Mouse (Mus musculus) macrophage (primary cell): ENCODE results near the gene Spata32. TPM values are rescaled to one million over a fixed set of nuclear protein-coding genes. Genes with fewer than 3 reads are reported as not detected.
A peak's percentile ranks its signal among the peaks of the same experiment; 100 is the strongest.

Source experiments
- H3K27ac ChIP-seq: fragments of 350-480 bp; formaldehyde crosslinking; 2 replicates; pipeline ENCODE4 v1.9.0; 2021
- H3K36me3 ChIP-seq: fragments of 350-480 bp; formaldehyde crosslinking; 2 replicates; pipeline ENCODE4 v1.9.0; 2021; ENCODE audit errors: inconsistent target
- H3K4me3 ChIP-seq: fragments of 350-480 bp; formaldehyde crosslinking; 2 replicates; pipeline ENCODE4 v1.9.0; 2021; ENCODE audit errors: inconsistent target
- H3K79me2 ChIP-seq: fragments of 350-480 bp; formaldehyde crosslinking; 2 replicates; pipeline ENCODE4 v1.9.0; 2021; ENCODE audit errors: inconsistent target
- WGBS: methylation state at CpG from one replicate; pipeline ENCODE4 v1.1.7; 2026; ENCODE audit warnings: inconsistent platforms; ENCODE audit not compliant: missing documents; 5-methylcytosine and 5-hydroxymethylcytosine counted together
- polyA plus RNA-seq: library from polyadenylated mRNA; stranded (reverse); fragments of 250-400 nt; gene quantifications from 3 replicates; pipeline ENCODE4 v1.2.4, GENCODE M21; 2018; ENCODE audit warnings: inconsistent platforms

Gene Spata32
- polyA plus RNA-seq, 1 experiment from 2014 or later: not detected

DNA sequence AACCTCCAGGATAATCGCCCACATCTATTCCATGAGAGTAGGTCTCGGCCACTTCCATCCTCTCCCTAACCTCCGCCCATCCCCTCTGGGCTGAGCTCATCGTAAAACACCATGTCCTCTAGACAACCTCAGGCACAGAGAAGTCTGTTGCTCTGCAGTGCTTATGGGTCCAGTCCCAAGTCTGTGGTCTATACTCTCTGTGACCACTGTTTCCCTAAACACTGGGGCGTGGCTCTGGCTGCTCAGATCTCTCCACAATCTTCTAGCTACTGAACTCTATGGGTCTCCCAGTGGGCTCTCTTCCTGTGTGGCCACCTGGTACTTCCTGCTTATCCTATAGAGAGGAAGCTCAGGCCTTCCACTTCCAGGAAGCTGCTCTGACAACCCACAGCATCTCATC, 35.4 kb upstream of the Spata32 start:
- peaks cover 89% of the 10 kb centered on the region for H3K79me2 ChIP-seq
- no peak overlapping the region for H3K4me3 ChIP-seq
- H3K36me3 ChIP-seq: no peaks in the 10 kb centered on the region
- H3K27ac ChIP-seq: no peak overlapping the region
- WGBS: 38% methylated on average over 5 of the region's 5 CpGs

DNA sequence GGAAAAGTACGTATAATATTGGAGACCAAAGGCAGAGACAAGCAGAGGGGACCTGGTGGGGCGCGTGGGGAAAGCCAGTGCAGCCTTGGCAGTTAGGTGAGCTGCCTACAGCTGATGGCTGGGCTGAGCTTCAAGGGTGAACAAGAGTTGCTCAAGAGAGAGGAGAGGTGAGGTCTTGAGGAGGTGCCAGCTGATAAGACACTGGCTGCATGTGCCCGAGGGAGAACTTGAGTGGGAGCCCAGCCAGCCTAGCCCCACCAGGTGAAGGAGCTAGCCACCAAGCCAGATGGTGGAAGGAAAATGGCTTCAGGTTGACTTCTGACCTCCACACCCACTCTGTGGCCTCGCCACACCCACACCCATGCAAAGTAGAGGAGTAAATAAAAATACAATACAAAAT, 34.1 kb upstream of the Spata32 start:
- WGBS: 80% methylated on average over 5 of the region's 5 CpGs

DNA sequence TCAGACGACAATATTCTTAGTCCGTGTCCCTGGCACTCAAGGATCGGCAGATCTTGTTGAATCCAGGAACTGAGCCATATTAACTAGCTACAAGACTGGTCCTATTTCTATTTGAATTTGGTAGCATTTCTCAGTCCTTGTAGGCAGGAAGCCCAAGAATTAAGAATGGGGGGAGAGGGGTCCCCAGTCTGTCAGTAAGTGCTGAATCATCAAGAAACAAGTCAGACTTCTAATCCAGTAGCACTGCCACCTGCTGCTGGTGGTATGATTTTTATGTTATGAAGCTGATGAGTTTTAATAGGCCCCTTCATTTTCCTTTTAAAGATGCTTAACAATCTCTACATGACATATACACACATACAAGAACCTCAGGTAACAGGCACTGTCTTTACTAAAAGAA, 32.1 kb upstream of the Spata32 start:
- WGBS: 81% methylated on average over 3 of the region's 3 CpGs
- no peak overlapping the region for H3K4me3 ChIP-seq
- H3K36me3 ChIP-seq: no peaks in the 10 kb centered on the region
- peak overlapping the region; percentile 93 for H3K27ac ChIP-seq
- H3K79me2 ChIP-seq: peaks cover 89% of the 10 kb centered on the region

More for the DNA sequence above, 34.1 kb upstream of the Spata32 start:
- Histone ChIP-seq H3K79me2 (peaks cover 89% of the 10 kb centered on the region), H3K36me3 (no peaks in the 10 kb centered on the region), H3K27ac (no peak overlapping the region), H3K4me3 (no peak overlapping the region)

DNA sequence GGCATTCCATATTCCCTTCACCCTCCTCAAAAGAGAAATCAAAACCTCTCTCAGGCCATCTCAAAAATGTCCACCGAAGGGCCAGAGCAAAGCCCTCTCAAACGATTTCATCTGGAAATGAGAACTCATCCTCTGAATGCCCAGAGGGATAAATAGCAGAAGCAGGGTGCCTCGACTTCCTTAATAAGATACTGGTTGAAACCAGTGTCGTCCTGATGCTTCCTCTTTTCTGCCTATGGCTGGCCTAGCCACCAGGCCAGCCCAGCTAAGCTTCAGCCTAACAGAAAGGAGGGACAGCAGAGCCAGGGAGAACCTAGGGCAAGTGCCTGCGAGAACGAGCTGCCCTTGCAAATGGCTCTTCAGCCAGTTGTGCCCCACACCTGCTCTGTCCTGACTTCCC, 31.3 kb upstream of the Spata32 start:
- Histone ChIP-seq H3K4me3 (no peak overlapping the region), H3K79me2 (peaks cover 89% of the 10 kb centered on the region), H3K36me3 (no peaks in the 10 kb centered on the region), H3K27ac (peak overlapping the region; percentile 93)
- 5% methylated on average over 6 of the region's 6 CpGs for WGBS

DNA sequence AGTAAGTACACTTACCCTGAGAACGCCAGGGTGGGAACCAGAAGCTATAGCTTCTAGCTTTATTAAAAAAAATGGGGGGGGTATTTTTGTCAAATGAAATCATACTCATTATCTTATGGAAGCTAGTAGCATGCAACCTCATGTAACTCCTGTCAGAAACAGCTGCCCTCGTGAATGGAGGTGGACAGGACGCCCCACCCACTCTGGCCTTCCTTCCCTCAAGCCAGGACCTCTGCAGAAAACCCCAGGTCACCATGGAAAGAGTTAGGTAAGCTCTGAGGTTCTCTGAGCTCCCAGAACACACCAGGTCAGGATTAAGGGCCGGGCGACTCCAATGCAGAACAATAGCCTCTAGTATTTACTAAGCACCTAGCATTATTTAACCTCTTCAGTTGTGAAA, 30.6 kb upstream of the Spata32 start:
- 0 out of 2 replicates have a peak, but pooled peaks cover 4% of the 10 kb centered on the region for H3K36me3 ChIP-seq
- H3K4me3 ChIP-seq: no peak overlapping the region
- WGBS: 31% methylated on average over 5 of the region's 5 CpGs
- H3K27ac ChIP-seq: peak overlapping the region; percentile 93
- peaks cover 89% of the 10 kb centered on the region for H3K79me2 ChIP-seq

DNA sequence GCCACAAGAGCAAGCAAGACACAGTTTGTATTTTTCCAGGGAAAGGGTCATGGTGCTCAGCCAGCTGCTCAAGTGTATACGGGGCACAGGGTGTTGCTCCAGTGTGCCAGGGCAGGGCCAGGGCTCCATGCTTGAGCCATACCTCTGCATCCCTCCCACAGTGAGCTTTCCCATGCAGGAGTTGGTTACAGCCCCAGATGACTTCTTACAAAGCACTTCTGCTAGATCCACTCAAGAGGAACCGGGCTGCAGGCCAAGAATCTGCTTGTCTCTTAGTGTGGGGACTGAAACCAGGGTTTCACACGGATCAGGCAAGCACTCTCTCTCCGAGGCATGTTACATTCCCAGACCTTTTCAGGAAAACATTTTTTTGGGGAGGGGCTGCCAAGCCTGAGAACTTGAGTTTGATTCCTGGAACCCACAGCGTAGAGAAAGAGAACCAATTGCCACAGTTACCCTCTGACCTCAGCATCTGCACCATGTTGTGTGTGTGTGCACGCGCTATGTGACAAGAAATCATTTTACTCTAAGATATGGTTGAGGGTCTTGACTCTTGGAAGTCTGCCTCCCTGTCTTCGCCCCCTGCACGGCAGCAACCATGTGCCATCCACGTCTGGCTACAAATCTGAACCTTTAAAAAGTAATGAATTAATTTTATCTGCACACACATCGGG, 29.4 kb upstream of the Spata32 start:
- Histone ChIP-seq H3K4me3 (no peak overlapping the region), H3K36me3 (0 out of 2 replicates have a peak, but pooled peaks cover 7% of the 10 kb centered on the region), H3K79me2 (peaks cover 89% of the 10 kb centered on the region), H3K27ac (peak overlapping the region; percentile 93)
- WGBS: 65% methylated on average over 11 of the region's 11 CpGs

DNA sequence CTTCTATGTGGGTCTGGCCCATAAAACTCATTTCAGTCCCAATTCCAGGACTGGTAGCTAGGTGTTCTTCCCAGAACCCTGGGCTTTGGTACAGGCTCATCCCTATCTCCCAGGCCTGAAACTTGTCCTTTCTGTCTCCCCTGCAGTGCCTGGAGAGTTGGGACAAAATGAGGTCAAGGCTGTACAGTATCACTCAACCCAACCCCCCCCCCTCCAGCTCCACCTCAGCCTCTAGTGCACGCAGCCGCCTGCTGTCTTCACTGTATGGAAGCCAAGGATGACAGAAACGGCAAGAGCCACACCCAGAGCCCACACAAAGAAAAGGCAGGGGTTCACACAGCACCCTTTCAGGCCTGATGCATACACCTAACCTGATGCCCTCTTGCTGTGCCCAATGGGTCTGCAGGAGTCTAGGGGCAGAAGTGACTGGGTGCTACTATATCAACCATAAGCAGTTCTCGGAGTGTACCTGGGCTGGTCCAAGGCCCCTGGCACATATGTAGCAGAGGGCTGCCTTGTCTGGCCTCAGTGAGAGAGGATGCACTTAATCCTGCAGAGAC, 28.6 kb upstream of the Spata32 start:
- Histone ChIP-seq H3K4me3 (no peak overlapping the region), H3K36me3 (peaks cover 11% of the 10 kb centered on the region; the same call in 1 of the 2 replicates), H3K27ac (peak overlapping the region; percentile 82), H3K79me2 (peaks cover 89% of the 10 kb centered on the region)
- 44% methylated on average over 4 of the region's 4 CpGs for WGBS

DNA sequence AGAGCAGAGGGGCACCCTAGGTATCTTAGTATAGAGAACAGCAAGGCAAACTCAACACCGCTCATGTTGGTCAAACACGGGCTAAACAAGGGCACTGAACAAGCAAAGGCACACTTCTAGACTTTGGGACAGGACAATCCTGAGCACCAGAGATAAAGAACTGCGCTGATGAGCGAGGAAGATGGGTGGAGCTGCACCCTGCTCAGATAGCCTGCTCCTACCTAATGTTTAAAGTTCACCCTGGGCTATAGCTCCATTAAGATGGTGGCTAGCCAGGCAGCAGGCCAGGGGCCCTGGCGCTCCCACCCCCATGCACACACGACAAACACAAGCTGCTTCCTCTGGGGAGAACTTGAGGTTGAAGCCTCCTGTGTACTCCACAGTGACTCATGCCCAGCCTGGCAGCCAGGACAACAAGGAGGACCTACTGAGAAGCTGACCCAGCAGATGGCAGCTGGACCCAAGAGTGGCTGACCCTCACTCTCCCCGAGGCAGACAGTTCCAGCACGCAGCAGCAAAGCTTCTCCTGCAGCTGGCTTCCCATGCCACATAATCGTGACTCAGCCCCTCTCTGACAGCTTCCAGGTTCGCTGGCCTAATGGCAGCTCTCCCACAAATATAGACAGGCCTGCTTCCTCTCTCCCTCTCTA, 28.0 kb upstream of the Spata32 start:
- 33% methylated on average over 10 of the region's 10 CpGs for WGBS
- Histone ChIP-seq H3K36me3 (peaks cover 17% of the 10 kb centered on the region; the same call in 1 of the 2 replicates), H3K4me3 (no peak overlapping the region), H3K27ac (peak overlapping the region; percentile 82), H3K79me2 (peaks cover 89% of the 10 kb centered on the region)

DNA sequence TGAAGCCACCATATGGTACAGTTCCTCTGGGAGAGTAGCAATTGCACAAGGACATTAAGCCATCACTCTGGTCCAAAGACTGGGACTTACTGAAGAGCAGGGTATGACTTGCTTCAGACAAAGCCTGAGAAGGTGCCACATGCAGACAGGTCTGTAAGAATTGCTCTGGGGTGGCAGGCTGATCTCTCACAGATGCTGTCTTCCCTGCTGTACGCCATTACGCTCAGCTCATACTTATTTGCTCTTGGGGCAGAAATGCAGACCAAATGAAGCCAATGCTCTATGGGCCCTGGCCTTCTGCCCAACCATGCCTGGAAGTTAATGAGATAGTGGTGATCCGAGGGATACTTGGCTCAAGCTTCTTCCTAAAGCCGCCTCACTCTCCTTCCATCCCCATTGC, 26.6 kb upstream of the Spata32 start:
- Histone ChIP-seq H3K27ac (no peak overlapping the region), H3K36me3 (peaks cover 30% of the 10 kb centered on the region), H3K79me2 (peaks cover 77% of the 10 kb centered on the region), H3K4me3 (no peak overlapping the region)
- 97% methylated on average over 4 of the region's 4 CpGs for WGBS

DNA sequence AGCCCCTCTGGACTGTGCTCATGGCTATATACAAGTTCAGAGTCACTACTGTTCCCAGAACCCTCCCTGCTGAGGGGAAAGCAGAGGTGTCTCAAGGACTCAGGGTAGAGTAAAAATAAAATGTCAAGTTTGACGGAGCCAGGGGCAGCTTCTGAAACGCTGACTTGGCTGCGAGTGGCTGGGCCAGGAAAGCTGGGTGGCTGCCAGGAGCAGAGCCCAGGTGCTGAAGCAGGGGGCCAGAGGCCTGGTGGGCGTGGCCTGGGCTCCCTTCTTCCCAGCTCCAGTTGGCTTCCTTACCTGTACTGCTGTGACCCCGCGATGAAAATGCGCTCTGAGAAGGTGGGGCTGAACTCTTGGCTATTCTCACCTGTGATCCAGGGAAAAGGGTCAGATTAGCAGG, 22.5 kb upstream of the Spata32 start:
- Histone ChIP-seq H3K27ac (no peak overlapping the region), H3K79me2 (peaks cover 45% of the 10 kb centered on the region), H3K36me3 (peaks cover 70% of the 10 kb centered on the region), H3K4me3 (no peak overlapping the region)
- 70% methylated on average over 6 of the region's 7 CpGs for WGBS

DNA sequence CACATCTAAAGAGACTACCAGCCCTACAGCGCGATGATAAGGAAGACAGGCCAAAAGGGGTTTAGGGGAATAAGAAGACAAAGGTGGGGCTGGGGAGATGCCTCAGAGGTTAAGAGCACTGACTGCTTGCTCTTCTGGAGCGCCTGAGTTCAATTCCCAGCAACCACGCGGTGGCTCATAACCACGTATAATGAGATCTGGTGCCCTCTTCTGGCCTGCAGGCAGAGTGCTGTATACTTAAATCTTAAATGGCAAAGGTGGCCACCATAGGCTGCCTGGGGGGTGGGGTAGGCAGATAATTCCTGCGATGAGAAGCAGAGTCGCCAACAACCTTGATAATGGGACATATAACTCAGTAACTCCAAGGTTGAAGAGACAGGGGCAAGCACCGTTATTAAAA, 19.5 kb upstream of the Spata32 start:
- WGBS: 97% methylated on average over 6 of the region's 9 CpGs

DNA sequence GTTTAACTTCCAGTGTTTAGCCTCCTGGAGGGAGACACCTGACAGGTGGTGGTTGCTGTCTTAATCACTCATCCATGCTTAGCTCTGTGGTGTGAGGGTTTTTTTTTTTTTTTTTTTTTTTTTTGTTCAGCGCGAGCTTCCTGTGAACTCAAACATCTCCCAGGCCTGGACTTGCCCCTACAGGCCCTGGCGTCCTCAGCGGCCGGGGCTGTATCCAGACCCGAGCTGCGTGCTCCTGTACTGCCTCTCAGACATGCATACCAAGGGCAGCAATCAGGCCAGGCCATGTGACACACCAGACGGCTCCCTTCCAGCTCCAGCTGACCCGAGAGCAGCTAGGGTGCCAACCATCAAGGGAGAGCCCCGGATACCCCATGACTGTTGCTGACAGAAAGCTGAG, 18.7 kb upstream of the Spata32 start:
- Histone ChIP-seq H3K36me3 (peaks cover 74% of the 10 kb centered on the region), H3K4me3 (no peak overlapping the region), H3K27ac (no peak overlapping the region), H3K79me2 (peaks cover 7% of the 10 kb centered on the region; the same call in 1 of the 2 replicates)
- WGBS: 93% methylated on average over 8 of the region's 10 CpGs

More for the DNA sequence above, 19.5 kb upstream of the Spata32 start:
- no peak overlapping the region for H3K4me3 ChIP-seq
- H3K36me3 ChIP-seq: peaks cover 70% of the 10 kb centered on the region
- H3K27ac ChIP-seq: no peak overlapping the region
- peaks cover 15% of the 10 kb centered on the region for H3K79me2 ChIP-seq

DNA sequence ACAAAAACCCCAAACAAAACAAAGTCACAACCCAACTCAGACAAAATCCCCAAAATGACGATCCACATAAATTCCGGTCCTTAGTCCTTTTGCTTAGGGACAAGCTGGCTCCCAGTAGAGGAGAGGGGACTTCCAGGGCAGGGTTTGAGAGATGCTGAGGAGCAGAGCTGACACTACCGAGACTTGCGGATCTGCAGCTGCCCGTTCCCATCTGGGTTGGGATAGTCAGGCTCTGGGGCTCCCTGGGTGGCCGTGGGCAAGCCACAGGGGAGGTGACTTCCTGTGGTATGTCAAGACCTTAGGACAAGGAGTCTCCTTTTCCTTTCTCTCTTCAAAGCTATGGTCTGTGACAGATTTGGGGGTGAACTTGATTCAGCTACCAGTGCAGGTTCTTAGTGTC, 18.2 kb upstream of the Spata32 start:
- Histone ChIP-seq H3K27ac (no peak overlapping the region), H3K4me3 (no peak overlapping the region), H3K36me3 (peaks cover 73% of the 10 kb centered on the region), H3K79me2 (peaks cover 2% of the 10 kb centered on the region; the same call in 1 of the 2 replicates)
- 92% methylated on average over 6 of the region's 6 CpGs for WGBS

DNA sequence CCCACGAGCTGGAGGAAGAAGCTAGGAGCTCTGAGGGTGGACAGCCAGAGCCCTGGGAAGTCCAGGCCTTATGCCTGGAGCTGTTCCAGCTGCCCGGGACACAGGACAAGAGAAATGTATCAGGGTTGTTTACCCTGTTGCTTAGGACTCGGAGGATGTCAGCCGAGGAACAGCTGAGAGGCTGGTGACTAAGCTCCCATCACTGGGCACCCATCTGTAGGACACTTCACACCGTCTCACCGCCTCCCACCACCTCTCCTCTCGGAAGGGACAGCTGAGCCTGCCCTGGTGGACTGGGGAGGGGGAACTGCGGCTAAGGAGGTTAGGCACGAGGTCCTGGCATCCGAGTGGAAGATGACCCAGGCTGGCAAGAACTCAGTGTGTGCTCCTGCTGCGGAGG, 17.5 kb upstream of the Spata32 start:
- H3K79me2 ChIP-seq: no peaks in the 10 kb centered on the region; the same call in 1 of the 2 replicates
- H3K36me3 ChIP-seq: peaks cover 73% of the 10 kb centered on the region
- 85% methylated on average over 10 of the region's 11 CpGs for WGBS
- H3K4me3 ChIP-seq: no peak overlapping the region
- H3K27ac ChIP-seq: no peak overlapping the region

DNA sequence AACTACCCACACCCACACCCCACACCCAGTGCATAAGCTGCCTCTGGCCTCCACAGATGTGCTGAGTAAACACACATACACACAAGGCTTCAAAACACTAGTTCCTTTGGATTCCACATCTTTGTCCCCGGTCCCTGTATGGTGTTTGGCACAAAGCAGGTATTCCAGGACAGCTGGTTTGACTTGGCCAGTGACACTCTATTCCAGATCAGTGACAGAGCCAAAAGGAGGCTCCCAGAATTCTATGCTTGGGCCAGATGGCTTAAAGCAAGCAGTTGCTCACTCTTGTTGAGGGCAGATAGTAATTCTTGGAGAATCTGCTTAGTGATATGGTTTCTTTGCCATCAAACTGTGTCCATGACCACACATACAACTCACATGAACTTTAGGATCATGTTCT, 16.2 kb upstream of the Spata32 start:
- Histone ChIP-seq H3K27ac (no peak overlapping the region), H3K4me3 (no peak overlapping the region), H3K79me2 (no peaks in the 10 kb centered on the region; the same call in 1 of the 2 replicates), H3K36me3 (peaks cover 73% of the 10 kb centered on the region)
- WGBS: 100% methylated on average over 1 of the region's 1 CpGs
